Mouse (Mus musculus): Measurements from ENCODE around the gene Zbtb12. TPM values are rescaled to one million over a fixed set of nuclear protein-coding genes. Genes with fewer than 3 reads are reported as not detected.

Zbtb12 gene
- total and polyA plus RNA-seq, 3 experiments, result 2.4 to 9.3 (median 8.5) TPM

- TF ChIP-seq RCOR1 (conservative IDR thresholded peaks at IDR 0.05; ENCODE audit: low read depth, low read length), result no peak
- TF ChIP-seq ZC3H11A (IDR thresholded peaks at IDR 0.05; ENCODE audit: low read depth, low read length), result no peak
- no peak for TF ChIP-seq ZNF384 (IDR thresholded peaks at IDR 0.05; ENCODE audit: low read depth, low read length)
- no peak for TF ChIP-seq RAD21 (IDR thresholded peaks at IDR 0.05; ENCODE audit: low read depth, low read length)
- TF ChIP-seq USF2 (conservative IDR thresholded peaks at IDR 0.05; ENCODE audit: low read depth, low read length), result no peak
- peak; percentile 95 for TF ChIP-seq HCFC1 (IDR thresholded peaks at IDR 0.05; ENCODE audit: low read depth, low read length)
- peak; percentile 81; the same call in 1 of the 2 replicates for TF ChIP-seq MAZ (IDR thresholded peaks at IDR 0.05; ENCODE audit: low read depth, low read length)
- no peak for TF ChIP-seq UBTF (IDR thresholded peaks at IDR 0.05; ENCODE audit: low read depth, low read length)
- TF ChIP-seq TBP (conservative IDR thresholded peaks at IDR 0.05; ENCODE audit: low read depth, low read length), result no peak
Observed at GRCm38 (mm10) chr17:34836856-34837221, 42.4 kb upstream of the Zbtb12 start, which contains the start of the genes Stk19 and Dxo (continued).

- peaks cover 7 to 28% of the 10 kb centered on the region in 2 experiments; a peak in 3 of 4 replicates for H3K4me1 ChIP-seq (ENCODE audit: control insufficient read depth in 1 of 2, insufficient read depth in 2 of 2)
Observed at GRCm38 (mm10) chr17:34837464-34838324, 41.6 kb upstream of the Zbtb12 start.

GRCm38 (mm10) chr17:34838785-34839184, 40.5 kb upstream of the Zbtb12 start:
- H3K27me3 ChIP-seq (replicated peaks), result no peaks in the 10 kb centered on the region
- dilution Hi-C loops (cut with MboI; ENCODE audit: extremely low pct_ligation_motif_present, extremely low pct_unique_long_range_greater_than_20kb, low sequenced_read_pairs) (no loop called here), in situ Hi-C loops (cut with MboI; ENCODE audit: low pct_ligation_motif_present, low pct_unique_long_range_greater_than_20kb, low sequenced_read_pairs) (no loop called here)
- TF ChIP-seq BHLHE40 (IDR thresholded peaks at IDR 0.05; ENCODE audit: low read depth, low read length) (no peak), ZKSCAN1 (IDR thresholded peaks at IDR 0.05; ENCODE audit: borderline replicate concordance, low read depth, low read length) (no peak), ZC3H11A (IDR thresholded peaks at IDR 0.05; ENCODE audit: low read depth, low read length) (no peak), ELF1 (IDR thresholded peaks at IDR 0.05; ENCODE audit: low read depth, low read length) (no peak), USF2 (conservative IDR thresholded peaks at IDR 0.05; ENCODE audit: low read depth, low read length) (no peak), ETS1 (conservative IDR thresholded peaks at IDR 0.05; ENCODE audit: low read depth, low read length) (no peak), NRF1 (IDR thresholded peaks at IDR 0.05; ENCODE audit: low read depth, low read length) (no peak), KAT2A (IDR thresholded peaks at IDR 0.05; ENCODE audit: insufficient replicate concordance, low read length) (no peak), SMC3 (IDR thresholded peaks at IDR 0.05; ENCODE audit: low read depth, low read length) (no peak), MXI1 (IDR thresholded peaks at IDR 0.05; ENCODE audit: low read depth, low read length) (no peak), JUND (conservative IDR thresholded peaks at IDR 0.05; ENCODE audit: low read depth, low read length) (no peak), TBP (conservative IDR thresholded peaks at IDR 0.05; ENCODE audit: low read depth, low read length) (no peak), UBTF (IDR thresholded peaks at IDR 0.05; ENCODE audit: low read depth, low read length) (no peak), NELFE (IDR thresholded peaks at IDR 0.05; ENCODE audit: low read depth, low read length) (no peak)
- no peak overlapping the region for H3K9ac ChIP-seq (ENCODE audit: insufficient read depth, low read depth)
- peaks cover 7 to 28% of the 10 kb centered on the region in 2 experiments; a peak in 3 of 4 replicates for H3K4me1 ChIP-seq (ENCODE audit: control insufficient read depth in 1 of 2, insufficient read depth in 2 of 2)
- H3K9me3 ChIP-seq (replicated peaks; ENCODE audit: low read length), result no peaks in the 10 kb centered on the region
- H3K4me2 ChIP-seq (ENCODE audit: insufficient read depth, low read depth, poor library complexity, severe bottlenecking), result no peak overlapping the region
- peaks cover 49 to 73% of the 10 kb centered on the region in 2 experiments for H3K36me3 ChIP-seq (replicated peaks in 1 of 2; ENCODE audit: control insufficient read depth in 1 of 2, insufficient read depth in 1 of 2, low read length in 1 of 2)
- H3K4me3 ChIP-seq (replicated peaks in 1 of 3; ENCODE audit: low read depth in 2 of 3, low read length in 2 of 3, poor library complexity in 1 of 3), result no peak overlapping the region
- no peak overlapping the region for H3K27ac ChIP-seq (ENCODE audit: insufficient read depth, low read depth)
- DNase-seq (ENCODE audit: extremely low read depth), result no peak
- peaks cover 3% of the 10 kb centered on the region; the same call in 1 of the 2 replicates for H3K79me2 ChIP-seq (replicated peaks; ENCODE audit: control insufficient read depth, extremely low read depth, insufficient read depth, poor library complexity, severe bottlenecking)

More at GRCm38 (mm10) chr17:34837464-34838324, 41.6 kb upstream of the Zbtb12 start:
- dilution Hi-C loops (cut with MboI; ENCODE audit: extremely low pct_ligation_motif_present, extremely low pct_unique_long_range_greater_than_20kb, low sequenced_read_pairs) (no loop called here), in situ Hi-C loops (cut with MboI; ENCODE audit: low pct_ligation_motif_present, low pct_unique_long_range_greater_than_20kb, low sequenced_read_pairs) (no loop called here)
- H3K36me3 ChIP-seq (replicated peaks in 1 of 2; ENCODE audit: control insufficient read depth in 1 of 2, insufficient read depth in 1 of 2, low read length in 1 of 2), result peaks cover 45 to 72% of the 10 kb centered on the region in 2 experiments
- no peaks in the 10 kb centered on the region for H3K27me3 ChIP-seq (replicated peaks)
- no peak overlapping the region for H3K27ac ChIP-seq (ENCODE audit: insufficient read depth, low read depth)
- H3K9me3 ChIP-seq (replicated peaks; ENCODE audit: low read length), result no peaks in the 10 kb centered on the region
- H3K4me3 ChIP-seq (replicated peaks in 1 of 3; ENCODE audit: low read depth in 2 of 3, low read length in 2 of 3, poor library complexity in 1 of 3), result peak overlapping the region; percentile 77 to 91 (median 87)
- no peak for DNase-seq (ENCODE audit: extremely low read depth)
- peak overlapping the region; percentile 60 for H3K9ac ChIP-seq (ENCODE audit: insufficient read depth, low read depth)
- TF ChIP-seq NRF1 (IDR thresholded peaks at IDR 0.05; ENCODE audit: low read depth, low read length) (no peak), CTCF (conservative IDR thresholded peaks at IDR 0.05 in 1 of 2, IDR thresholded peaks at IDR 0.05 in 1 of 2; ENCODE audit: low read depth in 2 of 2, low read length in 2 of 2) (no peak), MAFK (IDR thresholded peaks at IDR 0.05; ENCODE audit: insufficient replicate concordance, low read length) (no peak), RCOR1 (conservative IDR thresholded peaks at IDR 0.05; ENCODE audit: low read depth, low read length) (no peak), NELFE (IDR thresholded peaks at IDR 0.05; ENCODE audit: low read depth, low read length) (no peak), MAZ (IDR thresholded peaks at IDR 0.05; ENCODE audit: low read depth, low read length) (no peak), POLR2A (IDR thresholded peaks at IDR 0.05; ENCODE audit: low read depth, low read length) (no peak), IRF4 (IDR thresholded peaks at IDR 0.05; ENCODE audit: low read depth, low read length) (no peak), UBTF (IDR thresholded peaks at IDR 0.05; ENCODE audit: low read depth, low read length) (no peak), SMC3 (IDR thresholded peaks at IDR 0.05; ENCODE audit: low read depth, low read length) (no peak), PAX5 (IDR thresholded peaks at IDR 0.05; ENCODE audit: low read length) (no peak), MEF2A (IDR thresholded peaks at IDR 0.05; ENCODE audit: borderline replicate concordance, low read depth, low read length) (no peak), GABPA (IDR thresholded peaks at IDR 0.05; ENCODE audit: insufficient replicate concordance, low read depth, low read length) (no peak), MXI1 (IDR thresholded peaks at IDR 0.05; ENCODE audit: low read depth, low read length) (no peak), EP300 (IDR thresholded peaks at IDR 0.05; ENCODE audit: low read length) (no peak), MYC (IDR thresholded peaks at IDR 0.05; ENCODE audit: low read depth, low read length) (no peak), ZC3H11A (IDR thresholded peaks at IDR 0.05; ENCODE audit: low read depth, low read length) (no peak)
- peak overlapping the region; percentile 84 for H3K4me2 ChIP-seq (ENCODE audit: insufficient read depth, low read depth, poor library complexity, severe bottlenecking)
- H3K79me2 ChIP-seq (replicated peaks; ENCODE audit: control insufficient read depth, extremely low read depth, insufficient read depth, poor library complexity, severe bottlenecking), result peaks cover 3% of the 10 kb centered on the region; the same call in 1 of the 2 replicates

Measured in CH12.LX (cell line).